Mouse (Mus musculus) midbrain, embryonic 11.5 days (tissue): ENCODE data around the gene Ndp. TPM values are rescaled to one million over a fixed set of nuclear protein-coding genes. Genes with fewer than 3 reads are reported as not detected.

Experiments
- ATAC-seq: fragments of 200-750 bp; cut with Nextera tagmentation; 2 replicates; pipeline ENCODE4 v1.8.0; 2017; ENCODE audit warnings: moderate TSS enrichment, moderate library complexity; ENCODE audit not compliant: low FRiP score
- DNase-seq: peaks from one replicate; pipeline ENCODE4 v3.0.0; 2015; ENCODE audit warnings: low spot score; ENCODE audit errors: missing footprints
- H3K27ac ChIP-seq: fragments of 300-500 bp; sonication (generic); 2 replicates; pipeline ENCODE4 v1.5.1; 2014; ENCODE audit warnings: low read depth, low read length
- H3K27me3 ChIP-seq: fragments of 300-500 bp; sonication (generic); 2 replicates; pipeline ENCODE4 v1.6.1; 2014; ENCODE audit warnings: mild to moderate bottlenecking, low read length, moderate library complexity, mixed read lengths; ENCODE audit not compliant: control insufficient read depth, insufficient read depth
- H3K36me3 ChIP-seq: fragments of 300-500 bp; sonication (generic); 2 replicates; pipeline ENCODE4 v1.6.1; 2014; ENCODE audit warnings: mild to moderate bottlenecking, low read length, moderate library complexity, mixed read lengths; ENCODE audit not compliant: control insufficient read depth, insufficient read depth
- H3K4me1 ChIP-seq: fragments of 300-500 bp; sonication (generic); 2 replicates; pipeline ENCODE4 v1.6.1; 2014; ENCODE audit warnings: low read length; ENCODE audit not compliant: control insufficient read depth, insufficient read depth
- H3K4me2 ChIP-seq: fragments of 300-500 bp; sonication (generic); 2 replicates; pipeline ENCODE4 v1.6.1; 2014; ENCODE audit warnings: mild to moderate bottlenecking, moderate library complexity
- H3K4me3 ChIP-seq: fragments of 300-500 bp; sonication (generic); 2 replicates; pipeline ENCODE4 v1.5.1; 2014; ENCODE audit warnings: low read depth, low read length
- H3K9ac ChIP-seq: fragments of 300-500 bp; sonication (generic); 2 replicates; pipeline ENCODE4 v1.6.1; 2014; ENCODE audit warnings: low read length
- H3K9me3 ChIP-seq: fragments of 300-500 bp; sonication (generic); 2 replicates; pipeline ENCODE4 v1.6.1; 2016; ENCODE audit warnings: low read length; ENCODE audit not compliant: control insufficient read depth
- WGBS: fragments of 180-500 bp; shearing (Covaris S2); extraction: QIAGEN DNeasy Blood & Tissue Kit; methylation state at CpG from one replicate; pipeline ENCODE4 v1.1.7; 2014; 5-methylcytosine and 5-hydroxymethylcytosine counted together
- polyA plus RNA-seq: library from polyadenylated mRNA; unstranded; fragments of >200 nt; fragmentation: Nextera tagmentation; extraction: Ambion mirVana; gene quantifications from 2 replicates; pipeline ENCODE4 v1.2.1, GENCODE M21; 2014

Gene Ndp
- polyA plus RNA-seq, 1 experiment from 2014 or later: 5.0 TPM

- no peak overlapping the region for H3K27ac ChIP-seq
- no peaks in the 10 kb centered on the region for H3K9me3 ChIP-seq
- H3K27me3 ChIP-seq: no peaks in the 10 kb centered on the region
- no peak overlapping the region for H3K4me2 ChIP-seq
- 30% methylated on average over 5 of the region's 5 CpGs for WGBS
- H3K36me3 ChIP-seq: no peaks in the 10 kb centered on the region
- H3K9ac ChIP-seq: no peak overlapping the region
- no peak overlapping the region for H3K4me3 ChIP-seq
- DNase-seq (peak; percentile 88), ATAC-seq (peak; percentile 90)
- H3K4me1 ChIP-seq: no peaks in the 10 kb centered on the region
Observed at GRCm38 (mm10) chrX:16894377-16895175, 17.0 kb downstream of the Ndp start.

GRCm38 (mm10) chrX:16867640-16868314, 43.8 kb downstream of the Ndp start:
- Histone ChIP-seq H3K36me3 (no peaks in the 10 kb centered on the region), H3K4me2 (no peak overlapping the region), H3K4me3 (no peak overlapping the region), H3K27ac (no peak overlapping the region), H3K9me3 (no peaks in the 10 kb centered on the region), H3K4me1 (no peaks in the 10 kb centered on the region), H3K9ac (no peak overlapping the region), H3K27me3 (no peaks in the 10 kb centered on the region)
- ATAC-seq (no peak), DNase-seq (no peak)

GRCm38 (mm10) chrX:16860244-16860643, 51.3 kb downstream of the Ndp start:
- no peak overlapping the region for H3K27ac ChIP-seq
- H3K4me1 ChIP-seq: no peaks in the 10 kb centered on the region
- H3K27me3 ChIP-seq: no peaks in the 10 kb centered on the region
- no peak overlapping the region for H3K4me3 ChIP-seq
- no peak overlapping the region for H3K9ac ChIP-seq
- H3K9me3 ChIP-seq: no peaks in the 10 kb centered on the region
- no peak for ATAC-seq
- H3K36me3 ChIP-seq: no peaks in the 10 kb centered on the region
- no peak overlapping the region for H3K4me2 ChIP-seq
- DNase-seq: no peak

- ATAC-seq (no peak), DNase-seq (no peak)
- no peak overlapping the region for H3K9ac ChIP-seq
- no peaks in the 10 kb centered on the region for H3K36me3 ChIP-seq
- no peaks in the 10 kb centered on the region for H3K4me1 ChIP-seq
- H3K27ac ChIP-seq: no peak overlapping the region
- H3K4me3 ChIP-seq: no peak overlapping the region
- no peaks in the 10 kb centered on the region for H3K27me3 ChIP-seq
- WGBS: 95% methylated on average over 2 of the region's 2 CpGs
- no peaks in the 10 kb centered on the region for H3K9me3 ChIP-seq
- no peak overlapping the region for H3K4me2 ChIP-seq
Observed at GRCm38 (mm10) chrX:16846034-16846433, 65.5 kb downstream of the Ndp start.

- H3K9ac ChIP-seq: no peak overlapping the region
- no peak overlapping the region for H3K4me3 ChIP-seq
- no peaks in the 10 kb centered on the region for H3K36me3 ChIP-seq
- no peaks in the 10 kb centered on the region for H3K9me3 ChIP-seq
- WGBS: 80% methylated on average over 2 of the region's 2 CpGs
- no peak for DNase-seq
- H3K4me2 ChIP-seq: no peak overlapping the region
- H3K4me1 ChIP-seq: no peaks in the 10 kb centered on the region
- H3K27me3 ChIP-seq: no peaks in the 10 kb centered on the region
- no peak for ATAC-seq
- H3K27ac ChIP-seq: no peak overlapping the region
Observed at GRCm38 (mm10) chrX:16841443-16841842, 70.1 kb downstream of the Ndp start.

GRCm38 (mm10) chrX:16837293-16837692, 74.3 kb downstream of the Ndp start:
- H3K27me3 ChIP-seq: no peaks in the 10 kb centered on the region
- H3K4me1 ChIP-seq: no peaks in the 10 kb centered on the region
- no peak overlapping the region for H3K4me2 ChIP-seq
- WGBS: 83% methylated on average over 1 of the region's 1 CpGs
- no peaks in the 10 kb centered on the region for H3K36me3 ChIP-seq
- H3K9ac ChIP-seq: no peak overlapping the region
- no peaks in the 10 kb centered on the region for H3K9me3 ChIP-seq
- no peak for DNase-seq
- H3K27ac ChIP-seq: no peak overlapping the region
- no peak for ATAC-seq
- H3K4me3 ChIP-seq: no peak overlapping the region

- H3K27ac ChIP-seq: no peak overlapping the region
- H3K27me3 ChIP-seq: no peaks in the 10 kb centered on the region
- no peaks in the 10 kb centered on the region for H3K4me1 ChIP-seq
- H3K9me3 ChIP-seq: no peaks in the 10 kb centered on the region
- H3K4me3 ChIP-seq: no peak overlapping the region
- no peaks in the 10 kb centered on the region for H3K36me3 ChIP-seq
- no peak for ATAC-seq
- H3K4me2 ChIP-seq: no peak overlapping the region
- H3K9ac ChIP-seq: no peak overlapping the region
- DNase-seq: no peak
Observed at GRCm38 (mm10) chrX:16836488-16837082, 75.0 kb downstream of the Ndp start.

Other genes starting within 250 kb of the Ndp start
- gene Maob, start 94.4 kb downstream of the Ndp start, polyA plus RNA-seq: 3.4 and 4.6 TPM in 2 replicates